ENCODE assay signal across 8 mouse cellular contexts in genomic region chr7:144914296-144914947, GRCm38 (mm10). TPM values are rescaled to one million over a fixed set of nuclear protein-coding genes. Genes with fewer than 3 reads are reported as not detected.
A peak's percentile ranks its signal among the peaks of the same experiment; 100 is the strongest.
DNase-seq lines count a peak whose midpoint lies in the region; ATAC-seq and TF ChIP-seq lines count a peak whose summit lies in the region.

No protein-coding gene starts in this region.

- H3K27me3 ChIP-seq in kidney, adult 2 months (replicated peaks; ENCODE audit: control insufficient read depth, insufficient read depth, low read length): no peaks in the 10 kb centered on the region
- no peaks in the 10 kb centered on the region for H3K27me3 ChIP-seq in Patski
- no peaks in the 10 kb centered on the region for H3K27me3 ChIP-seq in forebrain, embryonic 16.5 days (replicated peaks; ENCODE audit: control insufficient read depth, insufficient read depth, low read length)
- H3K27me3 ChIP-seq in stomach, postnatal 0 days (ENCODE audit: control insufficient read depth, insufficient read depth, low read length): no peaks in the 10 kb centered on the region

- TF ChIP-seq EP300 in stomach, postnatal 0 days (optimal IDR thresholded peaks at IDR 0.05): no peak

- POLR2A ChIA-PET in Patski (lab: Charles Lee): no interaction called here

- peak; percentile 24 for DNase-seq in kidney, adult 2 months
- DNase-seq in kidney, adult 8-10 months: no peak
- no peak for DNase-seq in Patski (ENCODE audit: low read depth, low spot score)
- peak; percentile 69 to 82 for DNase-seq in layer of hippocampus, adult 8-10 months (ENCODE audit: low spot score in 2 of 2)
- DNase-seq in stomach, postnatal 0 days (ENCODE audit: low spot score): no peak
- DNase-seq in urinary bladder, postnatal 4 days (ENCODE audit: low spot score in 2 of 2): no peak

- H3K9me3 ChIP-seq in forebrain, embryonic 16.5 days (ENCODE audit: control insufficient read depth, low read length): no peaks in the 10 kb centered on the region
- no peaks in the 10 kb centered on the region for H3K9me3 ChIP-seq in stomach, postnatal 0 days (ENCODE audit: control insufficient read depth, low read length)

- 0 out of 2 replicates have a peak, but pooled peaks have one; percentile 14 for TF ChIP-seq CTCF in kidney, adult 2 months (conservative IDR thresholded peaks at IDR 0.05; ENCODE audit: insufficient read depth, insufficient read length, low read depth, low read length)
- no peak for TF ChIP-seq CTCF in Patski (IDR thresholded peaks at IDR 0.05)
- peak; percentile 56 for TF ChIP-seq CTCF in stomach, postnatal 0 days (IDR thresholded peaks at IDR 0.05; ENCODE audit: low read depth)

- CTCF ChIA-PET in Patski (lab: Charles Lee): no interaction called here

- in situ Hi-C loops in Patski (cut with MboI; ENCODE audit: low pct_unique_long_range_greater_than_20kb): no loop called here

- H3K36me3 ChIP-seq in kidney, adult 2 months (ENCODE audit: control insufficient read depth, insufficient read depth, low read length): no peaks in the 10 kb centered on the region
- peaks cover 10% of the 10 kb centered on the region; the same call in 1 of the 2 replicates for H3K36me3 ChIP-seq in forebrain, embryonic 16.5 days (ENCODE audit: control insufficient read depth, insufficient read depth)
- H3K36me3 ChIP-seq in stomach, postnatal 0 days (ENCODE audit: control insufficient read depth, insufficient read depth, low read length): peaks cover 12% of the 10 kb centered on the region; the same call in 1 of the 2 replicates

- H3K4me1 ChIP-seq in kidney, adult 2 months (ENCODE audit: control insufficient read depth, insufficient read depth, low read length): no peaks in the 10 kb centered on the region; the same call in 1 of the 2 replicates
- H3K4me1 ChIP-seq in forebrain, embryonic 16.5 days (replicated peaks; ENCODE audit: control insufficient read depth, insufficient read depth, low read length): peaks cover 13% of the 10 kb centered on the region
- H3K4me1 ChIP-seq in stomach, postnatal 0 days (replicated peaks; ENCODE audit: control insufficient read depth, insufficient read depth): no peaks in the 10 kb centered on the region

- 11% methylated on average over 17 of the region's 17 CpGs for WGBS in kidney, adult 2 months
- WGBS in forebrain, embryonic 16.5 days: 8% methylated on average over 17 of the region's 17 CpGs
- WGBS in stomach, postnatal 0 days: 6% methylated on average over 17 of the region's 17 CpGs

- no peak for TF ChIP-seq POLR2A in kidney, adult 2 months (IDR thresholded peaks at IDR 0.05; ENCODE audit: low read depth, low read length)

- peak; percentile 72 for ATAC-seq in Patski
- ATAC-seq in forebrain, embryonic 16.5 days: peak; percentile 87
- peak; percentile 86 for ATAC-seq in megakaryocyte-erythroid progenitor cell, adult 5-6 weeks (replicated peaks; ENCODE audit: low FRiP score, low TSS enrichment, poor library complexity, severe bottlenecking)
- peak; percentile 87 for ATAC-seq in stomach, postnatal 0 days (ENCODE audit: low FRiP score, low TSS enrichment)

- H3K4me3 ChIP-seq in kidney, adult 2 months (ENCODE audit: insufficient read depth, low read depth, low read length): peak overlapping the region; percentile 93
- peak overlapping the region; percentile 78 for H3K4me3 ChIP-seq in forebrain, embryonic 16.5 days (replicated peaks; ENCODE audit: low read length)
- peak overlapping the region; percentile 77 for H3K4me3 ChIP-seq in stomach, postnatal 0 days (ENCODE audit: low read depth, low read length)

- peak overlapping the region; percentile 82 for H3K9ac ChIP-seq in forebrain, embryonic 16.5 days (replicated peaks; ENCODE audit: low read depth, low read length)
- H3K9ac ChIP-seq in stomach, postnatal 0 days (ENCODE audit: low read length): peak overlapping the region; percentile 84

- peak overlapping the region; percentile 70 for H3K27ac ChIP-seq in kidney, adult 2 months (ENCODE audit: insufficient read depth, low read depth, low read length)
- H3K27ac ChIP-seq in forebrain, embryonic 16.5 days (ENCODE audit: low read length): peak overlapping the region; percentile 92
- peak overlapping the region; percentile 81; the same call in 1 of the 2 replicates for H3K27ac ChIP-seq in stomach, postnatal 0 days (replicated peaks)

- H3K4me2 ChIP-seq in forebrain, embryonic 16.5 days (ENCODE audit: low read length): peak overlapping the region; percentile 74
- H3K4me2 ChIP-seq in stomach, postnatal 0 days (replicated peaks; ENCODE audit: low read depth): peak overlapping the region; percentile 44

RNA-seq across cellular contexts. Expression of gene LTO1, which starts 0.5 kb away (rescaled TPM):
- 19.0 and 19.8 TPM in 2 replicates for polyA plus RNA-seq in kidney, adult 2 months (2012; rRNA removed)
- 35.9 TPM for polyA plus RNA-seq in Patski (2021)
- polyA plus RNA-seq in forebrain, embryonic 16.5 days (2015; fragmentation: Nextera tagmentation; extraction: Ambion mirVana): 36.7 and 42.8 TPM in 2 replicates
- 10 to 100 TPM; 25.4 to 28.8 (median 26.5) TPM for total RNA-seq in layer of hippocampus, adult 8-10 months (2022)
- total RNA-seq in megakaryocyte-erythroid progenitor cell, adult 5-6 weeks (2014; fragmentation: Nextera tagmentation): 21.0 and 40.2 TPM in 2 replicates
- total RNA-seq in megakaryocyte-erythroid progenitor cell, adult 5-6 weeks (2017): 27.1 and 30.4 TPM in 2 replicates
- polyA plus RNA-seq in stomach, postnatal 0 days (2015; fragmentation: Nextera tagmentation; extraction: Ambion mirVana): 17.1 and 17.8 TPM in 2 replicates

RNA-seq across cellular contexts. Expression of gene Fgf15, which starts 18.1 kb away (rescaled TPM):
- polyA plus RNA-seq in kidney, adult 2 months (2012; rRNA removed): not detected in 2 replicates
- 0.10 TPM for polyA plus RNA-seq in Patski (2021)
- polyA plus RNA-seq in forebrain, embryonic 16.5 days (2015; fragmentation: Nextera tagmentation; extraction: Ambion mirVana): 11.6 and 19.7 TPM in 2 replicates
- total RNA-seq in layer of hippocampus, adult 8-10 months (2022): not detected
- not detected in 2 replicates for total RNA-seq in megakaryocyte-erythroid progenitor cell, adult 5-6 weeks (2014; fragmentation: Nextera tagmentation)
- 0.52 and 0.88 TPM in 2 replicates for total RNA-seq in megakaryocyte-erythroid progenitor cell, adult 5-6 weeks (2017)
- polyA plus RNA-seq in stomach, postnatal 0 days (2015; fragmentation: Nextera tagmentation; extraction: Ambion mirVana): not detected in 2 replicates

RNA-seq across cellular contexts. Expression of gene Ccnd1, which starts 25.3 kb away (rescaled TPM):
- 137 and 139 TPM in 2 replicates for polyA plus RNA-seq in kidney, adult 2 months (2012; rRNA removed)
- 110 TPM for polyA plus RNA-seq in Patski (2021)
- polyA plus RNA-seq in forebrain, embryonic 16.5 days (2015; fragmentation: Nextera tagmentation; extraction: Ambion mirVana): 31.4 and 40.7 TPM in 2 replicates
- total RNA-seq in layer of hippocampus, adult 8-10 months (2022): 10 to 100 TPM; 41.8 to 55.1 (median 48.8) TPM
- 3.8 and 5.3 TPM in 2 replicates for total RNA-seq in megakaryocyte-erythroid progenitor cell, adult 5-6 weeks (2014; fragmentation: Nextera tagmentation)
- 5.9 and 6.7 TPM in 2 replicates for total RNA-seq in megakaryocyte-erythroid progenitor cell, adult 5-6 weeks (2017)
- polyA plus RNA-seq in stomach, postnatal 0 days (2015; fragmentation: Nextera tagmentation; extraction: Ambion mirVana): 38.7 and 38.9 TPM in 2 replicates

Comparison
In these comparisons a context has a peak if more than half of its experiments do, and no peak if none do; other contexts are left out.
1. DNase-seq: peak in kidney, adult 2 months (single experiment) and layer of hippocampus, adult 8-10 months (2 of 2); none in kidney, adult 8-10 months (0 of 2), Patski (single experiment), stomach, postnatal 0 days (single experiment) and urinary bladder, postnatal 4 days (0 of 2).
2. RNA of gene Fgf15, which starts 18.1 kb away (polyA plus RNA-seq): 11.6 to 19.7 TPM in forebrain, embryonic 16.5 days; 0.10 TPM in Patski (single experiment), not detected in stomach, postnatal 0 days and not detected in kidney, adult 2 months; every median in the first group is over 10 times any median in the second.
3. Peak in every context shown above with its lines, with median percentiles within 50 percentile points of each other: H3K27ac ChIP-seq, H3K4me3 ChIP-seq and ATAC-seq.